8 mouse cellular contexts compared by ENCODE assay signal in the genomic region with DNA sequence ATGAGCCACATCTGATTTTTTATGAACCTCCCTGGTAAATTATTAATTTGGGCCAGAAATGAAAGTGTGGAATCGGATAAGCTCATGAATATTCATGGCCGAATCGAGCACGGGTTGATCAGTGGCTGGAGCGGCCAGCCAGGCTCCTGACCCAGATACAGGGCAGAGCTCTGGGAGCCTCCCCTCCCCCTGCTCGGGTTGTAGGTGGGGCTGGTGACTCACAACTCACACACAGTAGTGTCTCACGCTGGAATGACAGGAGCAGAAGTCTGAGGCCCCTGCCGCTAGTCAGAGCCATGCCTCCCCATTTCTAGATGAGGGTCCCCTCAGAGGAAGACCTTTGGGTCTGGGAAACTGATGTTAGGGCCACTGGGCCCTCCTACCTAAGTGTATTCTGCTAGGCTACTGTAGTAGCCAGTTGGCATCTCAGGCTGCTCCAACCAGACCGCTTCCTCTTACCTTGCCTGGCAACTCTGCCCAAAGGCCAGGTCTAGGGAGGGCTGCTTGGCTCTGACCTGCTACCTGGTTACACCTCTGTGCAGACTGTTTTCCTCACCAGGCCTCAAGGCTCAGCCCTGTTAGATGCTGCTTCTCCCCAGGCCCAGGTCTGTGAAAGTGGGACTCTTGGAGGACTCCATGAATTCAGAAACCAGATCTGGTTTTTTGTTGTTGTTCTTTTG.
DNase-seq lines count a peak whose midpoint lies in the region; ATAC-seq and TF ChIP-seq lines count a peak whose summit lies in the region.

No protein-coding gene starts in this region.

- TF ChIP-seq EP300 in liver, postnatal 0 days (IDR thresholded peaks at IDR 0.05; ENCODE audit: low read depth): no peak

- H3K4me3 ChIP-seq in intestine, postnatal 0 days (ENCODE audit: low read depth, low read length): no peak overlapping the region
- H3K4me3 ChIP-seq in liver, postnatal 0 days (ENCODE audit: low read depth, low read length): peak overlapping the region; percentile 24

- ATAC-seq in intestine, postnatal 0 days: peak; percentile 85
- ATAC-seq in liver, postnatal 0 days: peak; percentile 85

- WGBS in intestine, postnatal 0 days: 24% methylated on average over 9 of the region's 9 CpGs
- 22% methylated on average over 9 of the region's 9 CpGs for WGBS in liver, postnatal 0 days (ENCODE audit: insufficient replicate concordance)

- H3K4me2 ChIP-seq in intestine, postnatal 0 days (replicated peaks; ENCODE audit: low read depth): peak overlapping the region; percentile 54
- H3K4me2 ChIP-seq in liver, postnatal 0 days (ENCODE audit: low read depth, low read length): peak overlapping the region; percentile 75

- TF ChIP-seq CTCF in intestine, postnatal 0 days (IDR thresholded peaks at IDR 0.05; ENCODE audit: low read depth): no peak
- TF ChIP-seq CTCF in liver, postnatal 0 days (IDR thresholded peaks at IDR 0.05; ENCODE audit: low read depth): no peak

- no peaks in the 10 kb centered on the region for H3K36me3 ChIP-seq in intestine, postnatal 0 days (ENCODE audit: control insufficient read depth, insufficient read depth)
- H3K36me3 ChIP-seq in liver, postnatal 0 days (replicated peaks; ENCODE audit: insufficient read depth, low read length): no peaks in the 10 kb centered on the region

- peak overlapping the region; percentile 52 for H3K27ac ChIP-seq in intestine, postnatal 0 days (ENCODE audit: low read depth, low read length)
- peak overlapping the region; percentile 92 for H3K27ac ChIP-seq in liver, postnatal 0 days (ENCODE audit: low read depth)

- no peaks in the 10 kb centered on the region for H3K9me3 ChIP-seq in intestine, postnatal 0 days (ENCODE audit: control insufficient read depth)
- H3K9me3 ChIP-seq in liver, postnatal 0 days (ENCODE audit: low read length): no peaks in the 10 kb centered on the region

- peak; percentile 48 for DNase-seq in right cerebral cortex, postnatal 14 days
- no peak for DNase-seq in right cerebral cortex, postnatal 25 days
- peak; percentile 83 to 91 for DNase-seq in cerebellum, postnatal 25 days
- peak; percentile 82 for DNase-seq in gastrocnemius, postnatal 25 days
- DNase-seq in liver, postnatal 0 days: peak; percentile 87
- peak; percentile 87 for DNase-seq in retina, embryonic 14.5 days (ENCODE audit: low spot score)
- DNase-seq in spleen, adult 18-20 months: no peak

- 0 out of 2 replicates have a peak overlapping the region, but pooled peaks have one; percentile 17 for H3K9ac ChIP-seq in intestine, postnatal 0 days (ENCODE audit: low read depth, low read length)
- H3K9ac ChIP-seq in liver, postnatal 0 days (replicated peaks): peak overlapping the region; percentile 41; the same call in 1 of the 2 replicates

- H3K27me3 ChIP-seq in intestine, postnatal 0 days (replicated peaks; ENCODE audit: control insufficient read depth, insufficient read depth, low read length): no peaks in the 10 kb centered on the region
- H3K27me3 ChIP-seq in liver, postnatal 0 days (ENCODE audit: insufficient read depth, low read length): no peaks in the 10 kb centered on the region

- peaks cover 24% of the 10 kb centered on the region for H3K4me1 ChIP-seq in intestine, postnatal 0 days (replicated peaks; ENCODE audit: control insufficient read depth, insufficient read depth, low read length)
- peaks cover 89% of the 10 kb centered on the region for H3K4me1 ChIP-seq in liver, postnatal 0 days (ENCODE audit: insufficient read depth)

Comparison
In these comparisons a context has a peak if more than half of its experiments do, and no peak if none do; other contexts are left out.
1. DNase-seq: peak in right cerebral cortex, postnatal 14 days (single experiment), cerebellum, postnatal 25 days (2 of 2), gastrocnemius, postnatal 25 days (single experiment), liver, postnatal 0 days (single experiment) and retina, embryonic 14.5 days (single experiment); none in right cerebral cortex, postnatal 25 days (single experiment) and spleen, adult 18-20 months (0 of 2).